Mouse (Mus musculus) gastrocnemius, postnatal 36 days (tissue): ENCODE data around the gene Nlrp14. TPM values are rescaled to one million over a fixed set of nuclear protein-coding genes. Genes with fewer than 3 reads are reported as not detected.
"Not testable (repeated sequence)": the region's sequence is repeated elsewhere in the genome, so short reads cannot be mapped to it uniquely, and the experiment has no call there.

Experiments
- DNase-seq, 2 experiments: peaks; one replicate each; pipeline ENCODE4 v3.0.0; 2022
- intact Hi-C: fragments of 180-260 bp; cut with DNase I; formaldehyde crosslinking; loops from one replicate; pipeline ENCODE4 v1.15.1; 2025
- long read RNA-seq, 2 experiments: library from polyadenylated mRNA; stranded (forward); transcript quantifications; one replicate each; pipeline ENCODE4 v2.0.0; 2021
- total RNA-seq, 2 experiments: library from RNA; stranded (reverse); gene quantifications; 2 replicates each; pipeline ENCODE4 v1.2.3; 2021

Nlrp14 gene
- total RNA-seq: not detected
- long read RNA-seq, experiment 1: 0 reads
- long read RNA-seq, experiment 2: 0 reads

GRCm38 (mm10) chr7:107166690-107167089 lies at the start of gene Nlrp14:
Gene Nlrp14 (plus strand): TSS chr7:107166990.
- intact Hi-C loops: no loop called here

DNA sequence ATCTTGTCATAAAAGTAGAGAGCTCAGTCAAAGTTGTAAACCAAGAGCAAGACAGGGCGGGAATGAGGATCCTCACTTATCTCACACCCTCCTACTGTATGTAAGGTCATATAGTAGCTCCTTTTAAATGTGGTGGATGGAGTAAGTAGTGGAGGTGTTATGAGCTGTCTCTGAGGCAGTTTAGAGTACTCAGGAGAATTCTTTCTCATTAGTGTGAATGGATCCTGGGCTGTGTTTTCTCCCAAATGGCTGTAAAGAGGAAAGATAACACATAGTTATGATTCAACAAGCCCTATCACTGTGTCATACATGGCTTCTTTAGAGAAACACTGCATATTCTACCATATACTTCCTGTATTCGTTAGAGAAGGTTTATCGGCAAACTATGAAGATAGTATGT lies 35.8 kb upstream of the Nlrp14 start, which contains the start of gene Olfr715:
TSS of gene Olfr715 (minus strand) at position 101 of the 400 bp plus-strand sequence.
- DNase-seq, intact Hi-C loops: not testable (repeated sequence)

More at GRCm38 (mm10) chr7:107166690-107167089, at the start of gene Nlrp14:
- no peak for DNase-seq

DNA sequence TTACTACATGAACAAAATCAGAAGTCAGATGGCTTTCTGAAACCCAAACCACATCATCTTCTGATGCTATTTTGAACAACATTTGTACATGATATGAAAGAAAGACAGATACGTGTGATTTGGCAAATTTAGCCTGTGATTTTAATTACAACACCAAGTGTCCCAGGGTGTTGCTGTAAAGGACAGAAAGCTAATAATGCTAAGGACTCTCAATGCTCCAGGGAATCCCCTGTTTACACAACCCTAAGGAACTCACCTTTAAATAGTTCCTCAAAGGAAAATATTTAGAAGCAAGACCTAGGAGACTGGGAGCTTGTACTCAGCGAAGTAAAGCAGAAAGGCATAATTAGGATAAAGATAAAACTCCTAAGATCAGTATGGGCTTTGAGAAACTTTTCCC lies 28.8 kb upstream of the Nlrp14 start, which contains the start of gene Olfr716:
TSS of gene Olfr716 (plus strand) at position 301 of the 400 bp plus-strand sequence.
- intact Hi-C loops, DNase-seq: not testable (repeated sequence)

- no peak for DNase-seq
- intact Hi-C loops: no loop called here
Observed at GRCm38 (mm10) chr7:107180406-107180805, 13.6 kb downstream of the Nlrp14 start.

DNA sequence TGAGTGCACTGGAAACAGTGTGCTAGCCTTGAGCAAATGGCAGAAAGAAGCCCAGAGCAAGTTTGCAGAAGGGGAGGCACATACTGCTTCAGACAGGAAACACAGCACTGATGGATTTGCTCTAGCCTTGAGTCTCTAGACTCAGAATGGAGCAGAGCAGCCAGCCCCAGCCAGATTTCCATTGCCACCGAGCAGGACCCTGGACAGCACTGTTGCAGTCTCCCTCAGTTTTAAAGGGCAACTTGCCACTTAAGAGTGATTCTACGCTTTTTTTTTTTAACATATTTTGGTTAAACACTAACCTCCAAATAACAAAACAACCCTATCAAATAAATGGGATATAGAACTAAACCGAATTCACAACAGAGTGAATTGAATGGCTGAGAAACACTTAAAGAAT lies 35.0 kb downstream of the Nlrp14 start:
- DNase-seq: no peak
- intact Hi-C loops: no loop called here

DNA sequence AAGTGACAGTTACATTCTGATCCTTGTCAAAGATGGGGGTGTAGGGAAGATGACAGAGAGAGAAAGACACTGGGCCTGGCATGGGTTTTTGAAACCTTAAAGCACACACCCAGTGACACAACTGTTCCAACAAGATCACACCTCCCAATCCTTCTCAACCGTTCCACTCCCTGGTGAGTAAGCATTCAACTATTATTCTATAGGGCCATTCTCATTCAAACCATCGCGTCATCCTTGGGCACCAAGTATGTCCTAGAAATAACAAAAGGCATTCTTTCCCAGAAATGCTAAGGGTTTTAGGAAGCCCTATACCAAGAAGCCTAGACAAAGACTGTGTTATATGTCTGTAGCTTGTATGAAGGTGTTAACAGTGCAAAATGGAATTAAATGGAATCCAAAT lies 41.1 kb downstream of the Nlrp14 start:
- intact Hi-C loops: no loop called here
- no peak for DNase-seq

GRCm38 (mm10) chr7:107209204-107209860 lies 42.5 kb downstream of the Nlrp14 start, which contains the start of gene Rbmxl2:
Gene Rbmxl2 (plus strand): TSS chr7:107209445.
- intact Hi-C loops: no loop called here
- no peak for DNase-seq

GRCm38 (mm10) chr7:107210126-107210576 lies 43.4 kb downstream of the Nlrp14 start:
- no peak for DNase-seq
- intact Hi-C loops: loop anchor here (10.0 kb wide), 2 partner anchors 315 to 565 kb away; no protein-coding TSS in a partner anchor

DNA sequence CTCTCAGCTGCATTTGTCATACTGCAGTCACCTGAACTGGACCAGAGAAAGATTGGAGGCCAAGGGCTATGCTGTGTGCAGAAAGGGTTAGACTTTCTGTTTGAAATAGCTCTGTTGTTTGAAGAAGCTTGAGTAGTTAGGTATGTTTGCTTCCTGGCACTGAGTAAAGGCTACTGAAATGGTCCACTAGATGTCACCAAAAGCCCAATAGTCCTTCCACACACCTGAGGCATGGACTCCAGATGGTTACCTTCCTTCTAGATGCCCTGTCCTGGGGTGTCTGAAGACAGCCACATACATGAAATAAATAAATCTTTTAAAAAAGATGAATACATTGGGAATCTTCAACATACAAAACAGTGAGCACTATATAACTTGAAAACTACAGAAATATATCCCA lies 48.9 kb downstream of the Nlrp14 start:
- no peak for DNase-seq
- intact Hi-C loops: loop anchor here (10.0 kb wide), 2 partner anchors 309 to 559 kb away; no protein-coding TSS in a partner anchor

DNA sequence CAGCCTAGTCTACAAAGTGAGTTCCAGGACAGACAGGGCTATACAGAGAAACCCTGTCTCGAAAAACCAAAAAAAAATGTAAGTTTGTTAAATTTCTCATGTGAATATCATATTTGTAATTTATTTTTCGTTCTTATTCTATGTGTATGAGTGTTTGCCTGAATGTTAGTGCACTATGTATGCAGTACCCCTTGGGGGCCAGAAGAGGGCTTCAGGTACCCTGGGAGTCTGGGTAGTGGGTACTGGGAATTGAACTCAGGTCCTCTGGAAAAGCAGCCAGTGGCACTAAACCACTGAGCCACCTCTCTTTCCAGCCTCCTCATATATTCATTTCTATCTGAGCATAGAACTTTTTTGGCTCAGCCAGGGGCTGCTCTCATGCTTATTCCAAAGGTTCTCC lies 50.1 kb downstream of the Nlrp14 start:
- intact Hi-C loops: loop anchor here (10.0 kb wide), 2 partner anchors 308 to 558 kb away; no protein-coding TSS in a partner anchor
- no peak for DNase-seq

GRCm38 (mm10) chr7:107236854-107237253 lies 70.1 kb downstream of the Nlrp14 start:
- intact Hi-C loops: no loop called here
- no peak for DNase-seq

DNA sequence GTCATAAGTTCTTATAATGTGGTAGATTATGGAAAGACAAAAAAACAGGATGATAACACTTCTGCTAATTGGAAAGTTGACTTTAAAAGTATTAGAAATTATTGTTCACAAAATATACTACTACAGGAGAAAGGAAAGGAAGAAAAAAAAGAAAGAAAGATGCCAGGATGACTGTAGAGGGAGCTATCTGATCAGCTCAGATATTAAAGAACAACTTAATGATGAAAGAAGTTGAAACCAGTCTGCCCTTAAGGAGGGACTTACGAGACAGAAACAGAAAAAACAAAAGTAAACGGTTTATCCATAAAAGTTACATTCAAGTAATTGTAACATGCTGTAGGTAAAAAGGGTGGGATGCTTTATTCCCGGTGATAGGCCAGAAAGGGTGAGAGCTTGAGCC lies 70.7 kb downstream of the Nlrp14 start:
- DNase-seq: no peak
- intact Hi-C loops: no loop called here

GRCm38 (mm10) chr7:107241371-107241883 lies 74.6 kb downstream of the Nlrp14 start:
- no peak for DNase-seq
- intact Hi-C loops: no loop called here

Other genes with a start within 250 kb of the Nlrp14 start
- gene Olfr709-ps1, start 234.8 kb upstream of the Nlrp14 start, total RNA-seq: not detected
- gene Olfr710, start 218.7 kb upstream of the Nlrp14 start, total RNA-seq: not detected
- not detected for gene Olfr6, start 203.1 kb upstream of the Nlrp14 start, total RNA-seq
- gene Olfr711, start 191.5 kb upstream of the Nlrp14 start, total RNA-seq: not detected
- not detected for gene Olfr2, start 160.9 kb upstream of the Nlrp14 start, total RNA-seq
- not detected for gene Olfr713, start 135.8 kb upstream of the Nlrp14 start, total RNA-seq
- not detected for gene Olfr714, start 96.0 kb upstream of the Nlrp14 start, total RNA-seq
- not detected for gene Olfr17, start 73.8 kb upstream of the Nlrp14 start, total RNA-seq
- gene Olfr715b, start 56.6 kb upstream of the Nlrp14 start, total RNA-seq: not detected
- gene Olfr715, start 35.9 kb upstream of the Nlrp14 start, total RNA-seq: not detected
- not detected for gene Olfr716, start 28.7 kb upstream of the Nlrp14 start, total RNA-seq
- not detected for gene Rbmxl2, start 42.5 kb downstream of the Nlrp14 start, total RNA-seq
- gene Syt9, start 203.7 kb downstream of the Nlrp14 start, total RNA-seq: under 1 TPM; 0.18 to 0.20 TPM